Mouse (Mus musculus): ENCODE data around the gene Ubald1. TPM values are rescaled to one million over a fixed set of nuclear protein-coding genes. Genes with fewer than 3 reads are reported as not detected.

The Ubald1 gene
- polyA plus RNA-seq, 1 experiment from 2014 or later: 41.1 TPM

DNA sequence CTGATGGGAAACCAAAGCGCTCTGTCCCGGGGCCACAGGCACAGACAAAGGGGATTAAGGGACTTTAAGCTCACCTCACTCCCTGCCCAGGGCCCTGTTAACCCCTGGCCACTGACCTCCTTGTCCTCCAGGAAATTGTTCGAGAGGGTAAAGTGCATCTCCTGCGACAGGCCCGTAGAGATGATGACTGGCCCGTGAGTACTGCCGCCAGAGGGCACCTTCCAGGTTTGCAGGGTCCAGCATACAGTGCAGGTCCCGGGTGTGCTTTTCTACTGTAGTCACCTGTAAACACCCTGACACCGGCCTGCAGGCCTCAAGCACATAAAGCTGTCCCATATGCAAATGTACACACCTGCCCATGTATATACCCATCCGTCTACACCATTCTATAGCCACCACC is 18.7 kb downstream of the Ubald1 start:
- peaks cover 9% of the 10 kb centered on the region for H3K4me1 ChIP-seq
- no peak overlapping the region for H3K4me3 ChIP-seq
- no peaks in the 10 kb centered on the region for H3K27me3 ChIP-seq
- WGBS: 50% methylated on average over 10 of the region's 10 CpGs
- H3K36me3 ChIP-seq: no peaks in the 10 kb centered on the region
- H3K4me2 ChIP-seq (replicated peaks): no peak overlapping the region
- no peaks in the 10 kb centered on the region for H3K9me3 ChIP-seq
- H3K27ac ChIP-seq: no peak overlapping the region
- ATAC-seq (ENCODE audit: low FRiP score, low read depth): no peak
- no peak overlapping the region for H3K9ac ChIP-seq

DNA sequence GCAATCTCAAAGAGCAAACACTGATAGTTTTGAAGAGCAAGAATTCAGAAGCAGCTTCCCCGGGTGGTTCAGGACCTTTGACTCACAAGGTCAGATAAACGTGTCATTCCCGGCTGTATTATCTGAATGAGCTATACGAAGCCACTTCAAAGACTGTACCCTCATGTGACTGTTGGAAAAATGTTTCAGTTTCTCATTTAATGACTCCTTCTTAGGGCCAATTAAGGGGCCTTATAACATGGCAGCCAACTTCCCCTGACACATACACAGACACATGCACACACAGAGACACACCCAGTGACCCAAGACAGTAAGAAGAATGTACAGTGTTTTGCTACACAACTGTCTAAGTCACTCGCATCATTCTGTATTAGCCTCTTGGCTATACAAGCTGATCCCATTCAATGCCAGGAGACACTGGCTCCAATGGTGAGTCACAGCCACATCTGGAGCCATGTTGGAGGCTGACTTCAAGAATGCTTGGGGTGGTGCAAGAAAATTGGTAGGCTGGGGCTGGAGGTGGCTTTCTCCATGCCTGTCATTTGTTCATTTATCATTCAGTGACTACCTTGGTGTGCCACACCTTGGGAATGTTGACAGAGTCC is 25.0 kb downstream of the Ubald1 start:
- no peaks in the 10 kb centered on the region for H3K27me3 ChIP-seq
- H3K9ac ChIP-seq: no peak overlapping the region
- ATAC-seq (ENCODE audit: low FRiP score, low read depth): no peak
- H3K4me1 ChIP-seq: 0 out of 2 replicates have a peak, but pooled peaks cover 7% of the 10 kb centered on the region
- H3K36me3 ChIP-seq: no peaks in the 10 kb centered on the region
- 61% methylated on average over 5 of the region's 5 CpGs for WGBS
- H3K9me3 ChIP-seq: no peaks in the 10 kb centered on the region
- H3K4me2 ChIP-seq (replicated peaks): no peak overlapping the region
- H3K27ac ChIP-seq: no peak overlapping the region
- H3K4me3 ChIP-seq: no peak overlapping the region

DNA sequence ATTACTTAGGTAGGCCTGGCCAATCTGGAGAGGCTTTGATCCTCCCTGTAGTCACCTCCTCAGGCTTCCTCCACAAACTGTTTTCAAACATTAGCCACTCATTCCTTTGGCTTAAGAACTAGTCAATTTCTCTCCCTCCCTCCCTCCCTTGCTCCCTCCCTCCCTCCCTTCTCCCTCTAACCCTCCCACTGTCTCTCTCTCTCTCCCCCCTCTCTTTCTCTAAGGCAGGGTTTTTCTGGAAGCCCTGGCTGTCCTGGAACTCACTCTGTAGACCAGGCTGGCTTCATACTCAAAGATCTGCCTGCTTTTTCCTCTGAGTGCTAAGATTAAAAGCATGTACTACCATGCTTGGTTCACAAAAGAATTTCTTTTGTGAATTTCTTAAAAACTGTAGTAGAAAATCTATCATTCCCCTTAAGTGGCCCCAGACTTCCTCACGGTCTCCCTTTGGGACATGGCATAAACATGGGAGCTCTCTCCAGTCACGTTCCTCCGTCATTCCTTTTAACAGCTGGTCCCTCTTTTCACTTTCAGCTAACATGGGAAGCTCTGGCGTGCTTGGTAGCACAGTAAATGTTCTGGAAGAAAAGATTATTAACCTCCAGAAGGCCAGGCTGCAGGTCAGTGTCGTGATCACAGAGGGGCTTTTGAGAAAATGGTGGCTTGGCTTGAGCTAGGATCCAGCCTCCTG is 29.0 kb downstream of the Ubald1 start:
- Histone ChIP-seq H3K4me3 (no peak overlapping the region), H3K9ac (no peak overlapping the region), H3K4me1 (0 out of 2 replicates have a peak, but pooled peaks cover 7% of the 10 kb centered on the region), H3K27me3 (no peaks in the 10 kb centered on the region), H3K27ac (no peak overlapping the region), H3K9me3 (no peaks in the 10 kb centered on the region), H3K4me2 (replicated peaks) (no peak overlapping the region), H3K36me3 (no peaks in the 10 kb centered on the region)
- ATAC-seq (ENCODE audit: low FRiP score, low read depth): no peak
- 33% methylated on average over 5 of the region's 5 CpGs for whole genome bisulfite sequencing

DNA sequence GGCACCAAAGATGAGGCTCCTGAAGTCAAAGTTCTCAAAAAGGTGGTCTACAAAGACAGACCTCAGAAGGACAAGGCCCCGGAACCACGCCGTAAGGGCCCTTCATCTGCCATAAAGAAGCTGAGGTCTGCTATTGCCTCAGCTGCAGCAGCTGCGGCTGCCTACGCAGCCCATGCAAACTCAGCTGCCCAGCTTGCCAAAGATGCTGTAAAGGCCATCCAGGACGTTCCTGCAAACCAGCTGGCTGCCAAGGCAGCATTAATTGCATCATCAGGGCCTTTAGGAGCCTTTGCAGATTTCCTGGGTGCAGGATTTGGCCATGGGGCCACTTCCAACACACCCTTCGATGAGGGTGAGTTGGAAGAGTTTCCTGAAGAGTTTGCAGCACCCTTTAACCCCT is 29.8 kb downstream of the Ubald1 start:
- Histone ChIP-seq H3K4me2 (replicated peaks) (no peak overlapping the region), H3K36me3 (no peaks in the 10 kb centered on the region), H3K27me3 (no peaks in the 10 kb centered on the region), H3K9me3 (no peaks in the 10 kb centered on the region), H3K4me1 (0 out of 2 replicates have a peak, but pooled peaks cover 7% of the 10 kb centered on the region), H3K4me3 (no peak overlapping the region), H3K27ac (no peak overlapping the region), H3K9ac (no peak overlapping the region)
- no peak for ATAC-seq (ENCODE audit: low FRiP score, low read depth)
- 61% methylated on average over 7 of the region's 7 CpGs for WGBS

DNA sequence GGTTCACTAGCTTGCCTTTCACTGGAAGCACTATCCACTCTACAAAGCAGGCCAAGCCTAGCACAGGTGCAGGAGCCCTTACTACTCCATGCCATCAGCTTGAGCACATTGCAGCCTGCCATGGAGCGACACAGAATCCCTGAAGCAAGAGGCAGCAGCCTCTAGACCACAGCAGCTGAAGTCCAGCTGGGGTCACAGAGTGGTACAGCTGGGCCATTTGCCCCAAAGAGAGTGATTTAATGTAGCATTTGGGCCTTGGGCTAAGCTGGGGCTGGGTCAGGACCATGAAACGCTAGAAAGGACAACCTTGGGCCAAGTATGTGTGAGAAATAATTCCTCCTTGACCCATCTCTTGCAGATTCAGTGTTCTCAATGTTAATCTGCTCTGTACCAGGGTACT is 32.0 kb downstream of the Ubald1 start:
- H3K4me2 ChIP-seq (replicated peaks): no peak overlapping the region
- no peaks in the 10 kb centered on the region for H3K27me3 ChIP-seq
- ATAC-seq (ENCODE audit: low FRiP score, low read depth): no peak
- no peaks in the 10 kb centered on the region for H3K36me3 ChIP-seq
- H3K4me1 ChIP-seq: 0 out of 2 replicates have a peak, but pooled peaks cover 7% of the 10 kb centered on the region
- no peak overlapping the region for H3K9ac ChIP-seq
- H3K9me3 ChIP-seq: no peaks in the 10 kb centered on the region
- no peak overlapping the region for H3K27ac ChIP-seq
- H3K4me3 ChIP-seq: no peak overlapping the region
- 74% methylated on average over 2 of the region's 2 CpGs for WGBS

DNA sequence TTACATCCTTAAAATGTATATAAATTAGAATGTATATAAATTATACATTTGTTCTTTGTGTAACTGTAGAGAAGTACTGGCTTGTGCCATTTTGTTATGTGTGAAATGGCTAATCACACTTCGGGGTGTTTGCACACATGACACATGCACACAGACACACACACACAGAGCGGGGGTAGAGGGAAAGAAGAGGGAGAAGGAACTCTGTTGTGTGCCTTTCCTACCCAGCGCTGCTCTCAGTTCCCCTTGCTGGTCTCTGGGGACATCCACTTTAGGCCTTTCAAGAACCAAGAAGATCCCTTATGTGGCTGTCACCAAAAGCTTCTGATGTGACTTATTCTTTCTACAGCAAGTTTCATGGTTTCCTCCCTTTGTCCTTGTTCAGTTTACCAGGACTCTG is 33.1 kb downstream of the Ubald1 start:
- Histone ChIP-seq H3K9ac (no peak overlapping the region), H3K36me3 (no peaks in the 10 kb centered on the region), H3K4me3 (no peak overlapping the region), H3K27me3 (no peaks in the 10 kb centered on the region), H3K27ac (no peak overlapping the region), H3K4me2 (replicated peaks) (no peak overlapping the region), H3K9me3 (no peaks in the 10 kb centered on the region), H3K4me1 (0 out of 2 replicates have a peak, but pooled peaks cover 7% of the 10 kb centered on the region)
- no peak for ATAC-seq (ENCODE audit: low FRiP score, low read depth)
- 83% methylated on average over 3 of the region's 3 CpGs for WGBS

DNA sequence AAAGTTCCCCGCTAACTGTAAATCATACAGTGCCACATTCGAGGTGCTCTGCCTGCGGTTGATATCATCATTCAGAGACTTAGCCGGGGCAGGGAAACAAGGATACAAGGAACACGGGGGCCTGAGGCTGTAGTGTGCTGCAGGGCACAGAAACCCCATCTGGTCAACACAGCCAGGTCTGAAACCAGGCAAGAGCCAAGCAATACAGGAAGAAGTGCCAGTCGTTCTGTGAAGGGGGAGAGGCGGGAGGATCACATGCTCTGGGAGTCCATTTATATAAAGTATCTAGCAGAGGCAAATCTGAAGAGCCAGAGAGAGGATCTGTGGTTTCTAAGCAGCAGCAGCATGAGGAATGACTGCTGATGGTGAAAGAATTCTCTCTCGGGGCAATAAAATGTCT is 39.9 kb downstream of the Ubald1 start:
- Histone ChIP-seq H3K27me3 (no peaks in the 10 kb centered on the region), H3K36me3 (no peaks in the 10 kb centered on the region), H3K4me2 (replicated peaks) (no peak overlapping the region), H3K27ac (no peak overlapping the region), H3K4me3 (no peak overlapping the region), H3K4me1 (no peaks in the 10 kb centered on the region), H3K9ac (no peak overlapping the region), H3K9me3 (no peaks in the 10 kb centered on the region)
- ATAC-seq (ENCODE audit: low FRiP score, low read depth): no peak
- WGBS: 76% methylated on average over 8 of the region's 8 CpGs

DNA sequence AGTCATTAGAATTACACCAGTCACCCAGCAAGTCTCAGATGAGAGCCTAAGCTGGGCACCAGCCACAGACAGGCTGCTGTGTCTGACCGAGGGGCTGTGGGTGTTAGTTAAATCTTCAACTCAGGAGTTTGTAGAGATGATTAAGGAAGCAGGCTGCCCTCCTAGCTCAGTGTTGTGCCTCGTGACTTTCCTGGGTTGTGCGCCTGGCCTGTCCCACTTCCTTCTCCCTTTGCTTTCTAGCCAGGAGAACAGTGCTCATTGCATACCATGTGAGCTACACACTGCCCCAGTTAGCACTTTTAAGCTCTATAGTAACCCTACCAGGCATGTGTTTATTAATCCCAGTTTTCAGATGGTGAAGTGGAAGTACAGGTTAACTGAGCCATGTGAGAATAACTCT is 40.6 kb downstream of the Ubald1 start:
- no peak overlapping the region for H3K4me2 ChIP-seq (replicated peaks)
- no peaks in the 10 kb centered on the region for H3K9me3 ChIP-seq
- H3K27me3 ChIP-seq: no peaks in the 10 kb centered on the region
- H3K27ac ChIP-seq: no peak overlapping the region
- no peak for ATAC-seq (ENCODE audit: low FRiP score, low read depth)
- H3K4me1 ChIP-seq: no peaks in the 10 kb centered on the region
- no peak overlapping the region for H3K9ac ChIP-seq
- 80% methylated on average over 3 of the region's 3 CpGs for WGBS
- H3K36me3 ChIP-seq: no peaks in the 10 kb centered on the region
- H3K4me3 ChIP-seq: no peak overlapping the region

DNA sequence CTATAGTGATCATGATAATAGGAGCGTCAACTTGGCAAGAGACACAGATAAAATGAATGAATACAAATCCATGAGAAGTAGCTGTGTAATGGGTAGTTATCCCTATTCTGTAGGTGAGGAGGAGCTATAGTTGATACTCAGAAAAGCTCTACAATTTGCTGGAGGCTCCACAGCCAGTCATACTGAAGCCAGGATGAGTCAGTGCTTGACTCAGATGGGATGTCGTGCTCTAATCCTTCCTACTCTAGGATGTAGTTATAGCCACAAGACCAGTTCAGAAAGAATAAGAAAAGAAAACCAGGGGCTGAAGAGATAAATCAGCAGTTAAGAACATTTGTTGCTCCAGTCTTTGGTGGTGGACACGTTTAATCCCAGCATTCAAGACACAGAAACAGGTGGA is 42.5 kb downstream of the Ubald1 start:
- ATAC-seq (ENCODE audit: low FRiP score, low read depth): no peak
- Histone ChIP-seq H3K9me3 (no peaks in the 10 kb centered on the region), H3K9ac (no peak overlapping the region), H3K27me3 (no peaks in the 10 kb centered on the region), H3K36me3 (no peaks in the 10 kb centered on the region), H3K27ac (no peak overlapping the region), H3K4me3 (no peak overlapping the region), H3K4me1 (no peaks in the 10 kb centered on the region), H3K4me2 (replicated peaks) (no peak overlapping the region)
- WGBS: 77% methylated on average over 3 of the region's 3 CpGs

DNA sequence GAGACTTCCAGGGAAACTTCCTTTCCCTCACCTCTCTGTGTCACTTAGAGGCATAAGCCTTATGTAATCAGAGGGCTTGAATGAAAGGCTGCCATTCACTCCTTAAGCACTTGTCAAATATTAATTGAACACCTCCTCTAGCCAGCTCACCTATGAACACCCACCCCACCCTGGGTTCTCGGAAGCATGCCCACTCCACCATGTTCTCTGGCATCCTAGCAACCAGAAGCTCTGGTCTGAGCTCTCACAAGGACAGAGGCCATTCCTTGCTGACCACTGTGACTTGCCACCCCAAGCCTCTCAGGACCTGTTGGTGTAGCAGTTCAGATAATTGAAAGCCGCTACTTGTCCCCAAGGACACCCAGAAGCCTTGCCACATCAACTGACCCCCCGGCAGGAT is 44.9 kb downstream of the Ubald1 start, which contains the start of gene 4930562C15Rik:
Gene 4930562C15Rik (plus strand): TSS at position 226 of the 400 bp plus-strand sequence.
- Histone ChIP-seq H3K27me3 (no peaks in the 10 kb centered on the region), H3K4me3 (no peak within 1 kb of the TSS), H3K4me2 (replicated peaks) (no peak within 1 kb of the TSS), H3K27ac (no peak within 1 kb of the TSS), H3K4me1 (no peaks in the 10 kb centered on the region), H3K9ac (no peak within 1 kb of the TSS), H3K36me3 (no peaks in the 10 kb centered on the region), H3K9me3 (no peaks in the 10 kb centered on the region)
- no peak for ATAC-seq (ENCODE audit: low FRiP score, low read depth)
- 90% methylated on average over 3 of the region's 3 CpGs for WGBS

DNA sequence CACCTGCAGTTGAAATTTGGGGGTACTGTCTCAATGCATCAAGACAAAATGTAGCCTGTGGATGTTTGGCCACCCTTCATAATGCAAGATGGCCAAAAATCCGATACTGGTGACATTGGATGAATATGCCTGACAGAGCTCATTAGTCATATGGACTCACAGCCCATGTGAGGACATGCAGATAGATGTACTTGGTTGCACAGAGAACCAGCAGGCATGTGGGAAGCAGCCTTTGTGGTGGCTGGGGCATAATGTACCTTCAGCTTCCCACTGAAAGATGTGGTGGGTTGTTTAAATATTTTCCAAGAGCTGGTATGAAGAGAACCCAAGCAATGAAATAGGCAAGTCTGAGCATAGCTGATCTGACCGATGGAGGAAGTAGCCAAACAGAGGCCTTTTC is 46.3 kb downstream of the Ubald1 start:
- Histone ChIP-seq H3K27ac (no peak overlapping the region), H3K4me3 (no peak overlapping the region), H3K36me3 (no peaks in the 10 kb centered on the region), H3K4me1 (no peaks in the 10 kb centered on the region), H3K27me3 (no peaks in the 10 kb centered on the region), H3K4me2 (replicated peaks) (no peak overlapping the region), H3K9ac (no peak overlapping the region), H3K9me3 (no peaks in the 10 kb centered on the region)
- ATAC-seq (ENCODE audit: low FRiP score, low read depth): no peak
- 80% methylated on average over 2 of the region's 2 CpGs for WGBS

DNA sequence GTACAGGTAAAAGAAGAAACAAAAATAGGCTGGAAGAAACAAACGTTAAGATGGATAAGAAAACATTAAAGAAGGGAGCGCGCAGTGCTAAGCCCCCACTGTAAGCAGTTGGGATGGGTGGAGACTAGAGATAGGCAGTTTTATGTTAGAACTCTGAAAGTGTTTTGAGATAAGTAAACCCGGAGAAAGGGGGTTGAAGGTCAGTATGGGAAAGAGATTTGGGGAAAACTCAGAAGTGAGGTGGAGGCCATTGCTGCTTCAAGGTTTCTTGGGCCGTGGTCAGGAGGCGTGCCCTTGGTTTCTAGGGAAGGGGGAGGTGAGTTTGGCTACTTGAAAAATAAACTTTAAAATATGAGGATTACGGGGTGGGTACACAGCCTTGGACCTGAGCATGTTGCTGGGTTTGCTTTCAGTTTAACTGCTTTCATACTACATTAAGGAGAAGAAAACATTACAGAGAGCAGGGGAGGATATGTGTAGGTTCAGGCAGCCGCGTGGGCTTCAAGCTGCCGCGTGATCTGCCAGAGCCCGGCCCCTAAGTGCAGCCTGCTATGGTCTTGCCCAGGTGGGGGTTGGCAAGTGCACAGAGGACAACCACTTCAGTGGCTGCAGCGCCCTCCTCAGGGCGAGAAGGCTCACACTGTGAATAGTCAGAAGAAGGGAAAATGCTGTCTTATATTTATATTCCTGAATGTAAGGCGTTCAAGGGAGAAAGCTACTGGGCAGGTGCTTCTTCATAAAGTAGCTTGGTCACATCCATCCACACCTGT is 48.3 kb downstream of the Ubald1 start:
- WGBS: 71% methylated on average over 15 of the region's 15 CpGs
- no peak overlapping the region for H3K4me2 ChIP-seq (replicated peaks)
- H3K36me3 ChIP-seq: no peaks in the 10 kb centered on the region
- no peaks in the 10 kb centered on the region for H3K9me3 ChIP-seq
- no peaks in the 10 kb centered on the region for H3K27me3 ChIP-seq
- H3K27ac ChIP-seq: no peak overlapping the region
- no peak overlapping the region for H3K9ac ChIP-seq
- no peak for ATAC-seq (ENCODE audit: low FRiP score, low read depth)
- H3K4me1 ChIP-seq: no peaks in the 10 kb centered on the region
- no peak overlapping the region for H3K4me3 ChIP-seq
